Mouse (Mus musculus) heart, embryonic 13.5 days (tissue): Measurements from ENCODE around the gene Wnt5b. TPM values are rescaled to one million over a fixed set of nuclear protein-coding genes. Genes with fewer than 3 reads are reported as not detected.
A peak's percentile ranks its signal among the peaks of the same experiment; 100 is the strongest.

Experiments
- ATAC-seq: fragments of 200-750 bp; cut with Nextera tagmentation; 2 replicates; pipeline ENCODE4 v1.8.0; 2017; ENCODE audit warnings: moderate TSS enrichment; ENCODE audit not compliant: insufficient number of reproducible peaks, low FRiP score, low TSS enrichment; ENCODE audit errors: extremely low read depth
- H3K27ac ChIP-seq: fragments of 300-500 bp; sonication (generic); replicated peaks from 2 replicates; pipeline ENCODE4 v1.5.1; 2015; ENCODE audit warnings: moderate library complexity, mild to moderate bottlenecking, inconsistent platforms
- H3K27me3 ChIP-seq: fragments of 300-500 bp; sonication (generic); replicated peaks from 2 replicates; pipeline ENCODE4 v1.6.1; 2015; ENCODE audit warnings: mild to moderate bottlenecking, inconsistent platforms
- H3K36me3 ChIP-seq: fragments of 300-500 bp; sonication (generic); 2 replicates; pipeline ENCODE4 v1.6.1; 2015; ENCODE audit warnings: mild to moderate bottlenecking, inconsistent platforms
- H3K4me1 ChIP-seq: fragments of 300-500 bp; sonication (generic); 2 replicates; pipeline ENCODE4 v1.6.1; 2015; ENCODE audit warnings: inconsistent platforms
- H3K4me2 ChIP-seq: fragments of 300-500 bp; sonication (generic); 2 replicates; pipeline ENCODE4 v1.6.1; 2015; ENCODE audit warnings: inconsistent platforms, mild to moderate bottlenecking, moderate library complexity
- H3K4me3 ChIP-seq: fragments of 300-500 bp; sonication (generic); 2 replicates; pipeline ENCODE4 v1.5.1; 2015; ENCODE audit warnings: moderate library complexity, mild to moderate bottlenecking, inconsistent platforms
- H3K9ac ChIP-seq: fragments of 300-500 bp; sonication (generic); 2 replicates; pipeline ENCODE4 v1.6.1; 2015; ENCODE audit warnings: inconsistent platforms, mild to moderate bottlenecking, moderate library complexity
- H3K9me3 ChIP-seq: fragments of 300-500 bp; sonication (generic); 2 replicates; pipeline ENCODE4 v1.6.1; 2016; ENCODE audit warnings: inconsistent platforms
- WGBS: fragments of 180-500 bp; shearing (Covaris S2); methylation state at CpG from one replicate; pipeline ENCODE4 v1.1.7; 2015; ENCODE audit warnings: mixed read lengths; 5-methylcytosine and 5-hydroxymethylcytosine counted together
- polyA plus RNA-seq: library from polyadenylated mRNA; unstranded; fragments of >200 nt; fragmentation: Nextera tagmentation; extraction: Ambion mirVana; gene quantifications from 2 replicates; pipeline ENCODE4 v1.2.1, GENCODE M21; 2015

Wnt5b gene
- polyA plus RNA-seq, 1 experiment from 2014 or later: 8.2 TPM

- no peak for ATAC-seq
These were observed 24.2 kb upstream of the Wnt5b start for GRCm38 (mm10) chr6:119568339-119568738.

GRCm38 (mm10) chr6:119565451-119566379 is 21.6 kb upstream of the Wnt5b start:
- Histone ChIP-seq H3K9ac (no peak overlapping the region), H3K27ac (peak overlapping the region; percentile 39), H3K4me1 (peaks cover 19% of the 10 kb centered on the region; the same call in 1 of the 2 replicates), H3K4me3 (no peak overlapping the region), H3K9me3 (no peaks in the 10 kb centered on the region), H3K36me3 (peaks cover 11% of the 10 kb centered on the region), H3K27me3 (no peaks in the 10 kb centered on the region), H3K4me2 (no peak overlapping the region)
- ATAC-seq: no peak
- WGBS: 74% methylated on average over 23 of the region's 23 CpGs

More at GRCm38 (mm10) chr6:119568339-119568738, 24.2 kb upstream of the Wnt5b start:
- Histone ChIP-seq H3K9ac (no peak overlapping the region), H3K27ac (no peak overlapping the region), H3K27me3 (no peaks in the 10 kb centered on the region), H3K4me2 (no peak overlapping the region), H3K4me1 (peaks cover 32% of the 10 kb centered on the region), H3K36me3 (peaks cover 16% of the 10 kb centered on the region), H3K9me3 (no peaks in the 10 kb centered on the region), H3K4me3 (no peak overlapping the region)
- 41% methylated on average over 2 of the region's 2 CpGs for WGBS

- no peaks in the 10 kb centered on the region for H3K27me3 ChIP-seq
These were observed 18.4 kb upstream of the Wnt5b start for GRCm38 (mm10) chr6:119562558-119562957.

GRCm38 (mm10) chr6:119558855-119559254 is 14.7 kb upstream of the Wnt5b start:
- Histone ChIP-seq H3K27ac (peak overlapping the region; percentile 49; the same call in 1 of the 2 replicates), H3K4me2 (no peak overlapping the region), H3K27me3 (no peaks in the 10 kb centered on the region), H3K9me3 (no peaks in the 10 kb centered on the region), H3K9ac (peak overlapping the region; percentile 2), H3K36me3 (no peaks in the 10 kb centered on the region), H3K4me3 (no peak overlapping the region), H3K4me1 (peaks cover 19% of the 10 kb centered on the region)
- 46% methylated on average over 7 of the region's 7 CpGs for WGBS
- ATAC-seq: no peak

More at GRCm38 (mm10) chr6:119562558-119562957, 18.4 kb upstream of the Wnt5b start:
- Histone ChIP-seq H3K4me2 (no peak overlapping the region), H3K9ac (no peak overlapping the region), H3K36me3 (no peaks in the 10 kb centered on the region), H3K9me3 (no peaks in the 10 kb centered on the region), H3K4me1 (peaks cover 27% of the 10 kb centered on the region), H3K4me3 (no peak overlapping the region), H3K27ac (no peak overlapping the region)
- WGBS: 62% methylated on average over 10 of the region's 10 CpGs
- no peak for ATAC-seq

GRCm38 (mm10) chr6:119554439-119554838 is 10.3 kb upstream of the Wnt5b start:
- H3K36me3 ChIP-seq: no peaks in the 10 kb centered on the region
- no peak overlapping the region for H3K4me2 ChIP-seq
- no peak overlapping the region for H3K4me3 ChIP-seq
- no peaks in the 10 kb centered on the region for H3K27me3 ChIP-seq
- ATAC-seq: no peak
- no peak overlapping the region for H3K9ac ChIP-seq
- 72% methylated on average over 8 of the region's 8 CpGs for WGBS
- H3K27ac ChIP-seq: no peak overlapping the region
- no peaks in the 10 kb centered on the region for H3K9me3 ChIP-seq
- peaks cover 13% of the 10 kb centered on the region for H3K4me1 ChIP-seq

GRCm38 (mm10) chr6:119544518-119544864 is 344 bp upstream of the Wnt5b start:
- no peaks in the 10 kb centered on the region for H3K36me3 ChIP-seq
- H3K27me3 ChIP-seq: peaks cover 42% of the 10 kb centered on the region
- peaks cover 17% of the 10 kb centered on the region for H3K4me1 ChIP-seq
- H3K4me2 ChIP-seq: peak overlapping the region; percentile 91
- 2% methylated on average over 14 of the region's 14 CpGs for WGBS
- 0 out of 2 replicates have a peak overlapping the region, but pooled peaks have one; percentile 40 for H3K27ac ChIP-seq
- H3K9ac ChIP-seq: peak overlapping the region; percentile 88
- no peaks in the 10 kb centered on the region for H3K9me3 ChIP-seq
- H3K4me3 ChIP-seq: peak overlapping the region; percentile 77
- ATAC-seq: 0 out of 2 replicates have a peak, but pooled peaks have one; percentile 4

- Histone ChIP-seq H3K9ac (peak overlapping the region; percentile 88), H3K9me3 (no peaks in the 10 kb centered on the region), H3K27ac (no peak overlapping the region), H3K4me2 (peak overlapping the region; percentile 91), H3K36me3 (no peaks in the 10 kb centered on the region), H3K4me1 (peaks cover 17% of the 10 kb centered on the region), H3K27me3 (peaks cover 42% of the 10 kb centered on the region), H3K4me3 (peak overlapping the region; percentile 77)
- ATAC-seq: no peak
- 3% methylated on average over 29 of the region's 30 CpGs for WGBS
These were observed 718 bp downstream of the Wnt5b start for GRCm38 (mm10) chr6:119543456-119543802.

GRCm38 (mm10) chr6:119535867-119536266 is 8.3 kb downstream of the Wnt5b start:
- no peaks in the 10 kb centered on the region for H3K36me3 ChIP-seq
- H3K4me1 ChIP-seq: 0 out of 2 replicates have a peak, but pooled peaks cover under 1% of the 10 kb centered on the region
- H3K4me3 ChIP-seq: no peak overlapping the region
- H3K9me3 ChIP-seq: no peaks in the 10 kb centered on the region
- H3K27me3 ChIP-seq: no peaks in the 10 kb centered on the region
- H3K9ac ChIP-seq: no peak overlapping the region
- WGBS: 78% methylated on average over 12 of the region's 12 CpGs
- ATAC-seq: no peak
- H3K4me2 ChIP-seq: no peak overlapping the region
- H3K27ac ChIP-seq: no peak overlapping the region

- ATAC-seq: no peak
- H3K27ac ChIP-seq: no peak overlapping the region
- H3K4me2 ChIP-seq: no peak overlapping the region
- 78% methylated on average over 9 of the region's 9 CpGs for WGBS
- no peaks in the 10 kb centered on the region for H3K9me3 ChIP-seq
- H3K9ac ChIP-seq: no peak overlapping the region
- no peaks in the 10 kb centered on the region for H3K27me3 ChIP-seq
- H3K4me1 ChIP-seq: no peaks in the 10 kb centered on the region
- no peaks in the 10 kb centered on the region for H3K36me3 ChIP-seq
- no peak overlapping the region for H3K4me3 ChIP-seq
These were observed 10.9 kb downstream of the Wnt5b start for GRCm38 (mm10) chr6:119533170-119533709.

GRCm38 (mm10) chr6:119529659-119530058 is 14.5 kb downstream of the Wnt5b start:
- no peak overlapping the region for H3K9ac ChIP-seq
- 0 out of 2 replicates have a peak, but pooled peaks cover 7% of the 10 kb centered on the region for H3K4me1 ChIP-seq
- no peak overlapping the region for H3K27ac ChIP-seq
- 60% methylated on average over 3 of the region's 3 CpGs for WGBS
- no peaks in the 10 kb centered on the region for H3K36me3 ChIP-seq
- no peaks in the 10 kb centered on the region for H3K9me3 ChIP-seq
- H3K27me3 ChIP-seq: no peaks in the 10 kb centered on the region
- H3K4me3 ChIP-seq: no peak overlapping the region
- H3K4me2 ChIP-seq: no peak overlapping the region
- no peak for ATAC-seq

- Histone ChIP-seq H3K36me3 (no peaks in the 10 kb centered on the region), H3K4me2 (no peak overlapping the region), H3K9me3 (no peaks in the 10 kb centered on the region), H3K4me3 (no peak overlapping the region), H3K4me1 (peaks cover 24% of the 10 kb centered on the region), H3K27me3 (no peaks in the 10 kb centered on the region), H3K27ac (no peak overlapping the region), H3K9ac (no peak overlapping the region)
- no peak for ATAC-seq
- WGBS: 68% methylated on average over 5 of the region's 5 CpGs
These were observed 17.6 kb downstream of the Wnt5b start for GRCm38 (mm10) chr6:119526498-119526897.
